Mouse (Mus musculus) liver, adult 2 months (tissue): ENCODE measurements around the gene Ldb3.
A peak's percentile ranks its signal among the peaks of the same experiment; 100 is the strongest.

Source experiments
- CTCF ChIP-seq: fragments of 200-500 bp; IDR thresholded peaks from 2 replicates; pipeline ENCODE4 v1.5.1; 2011; ENCODE audit warnings: low read depth, low read length, control low read depth
- POLR2A ChIP-seq: fragments of 200-500 bp; IDR thresholded peaks from 2 replicates; pipeline ENCODE4 v1.6.1; 2011; ENCODE audit warnings: low read length, control low read depth; ENCODE audit not compliant: insufficient read depth; ENCODE audit errors: extremely low read depth

- peak; percentile 37 for TF ChIP-seq CTCF
- TF ChIP-seq POLR2A: no peak
These were observed 74.4 kb downstream of the Ldb3 start for GRCm38 (mm10) chr14:34514120-34514519.
